Mouse (Mus musculus) left cerebral cortex, adult 6 months (tissue): ENCODE results near the gene H2-M10.4. TPM values are rescaled to one million over a fixed set of nuclear protein-coding genes. Genes with fewer than 3 reads are reported as not detected.

ENCODE experiments used
- long read RNA-seq, 2 experiments: library from polyadenylated mRNA; unstranded; transcript quantifications; one replicate each; pipeline ENCODE4 v2.0.0; 2019 to 2020
- polyA plus RNA-seq: library from polyadenylated mRNA; unstranded; fragments of <200 nt; fragmentation: Nextera tagmentation; gene quantifications from 2 replicates; pipeline ENCODE4 v1.2.3, GENCODE M21; 2021

The H2-M10.4 gene
- polyA plus RNA-seq: not detected in 2 replicates
- long read RNA-seq, experiment 1: 0 reads
- long read RNA-seq, experiment 2: 0 reads

DNA sequence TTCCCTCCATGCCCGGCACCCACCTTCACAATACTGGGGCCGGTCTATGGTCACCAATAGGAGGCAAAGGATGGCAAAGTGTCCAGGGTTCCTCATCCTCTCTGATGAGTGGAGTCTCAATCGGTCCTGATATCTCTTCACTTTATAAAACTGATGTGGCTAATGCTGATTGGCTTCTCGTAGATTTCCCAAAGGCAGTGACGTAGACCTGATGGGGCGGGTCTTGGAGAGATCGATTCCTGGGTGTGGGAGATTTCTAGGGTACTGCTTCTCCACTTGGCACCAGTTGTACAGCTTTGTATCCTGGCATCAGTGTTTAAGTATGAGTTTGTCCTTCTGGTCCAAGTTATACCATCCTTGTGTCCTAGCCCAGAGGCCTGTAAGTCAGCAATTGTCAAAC is at the start of gene H2-M10.4:
Gene H2-M10.4 (minus strand): TSS at position 101 of the 400 bp plus-strand sequence.

Other genes with a start within 250 kb of the H2-M10.4 start
- gene Rpp21, start 204.3 kb downstream of the H2-M10.4 start, polyA plus RNA-seq: 107 and 115 TPM in 2 replicates
- gene Trim39, start 190.1 kb downstream of the H2-M10.4 start, polyA plus RNA-seq: 3.7 and 4.7 TPM in 2 replicates
- not detected in 2 replicates for gene H2-M10.2, start 175.8 kb downstream of the H2-M10.4 start, polyA plus RNA-seq
- gene H2-M10.1, start 136.2 kb downstream of the H2-M10.4 start, polyA plus RNA-seq: not detected in 2 replicates
- not detected in 2 replicates for gene H2-M10.3, start 93.9 kb downstream of the H2-M10.4 start, polyA plus RNA-seq
- gene H2-M11, start 84.7 kb upstream of the H2-M10.4 start, polyA plus RNA-seq: not detected in 2 replicates
- gene H2-M9, start 180.3 kb upstream of the H2-M10.4 start, polyA plus RNA-seq: not detected in 2 replicates
- gene H2-M1, start 209.9 kb upstream of the H2-M10.4 start, polyA plus RNA-seq: not detected in 2 replicates